Mouse (Mus musculus) ZHBTc4 (cell line): ENCODE measurements around the gene Hist1h2bh.

Experiments
- DNase-seq: peaks from one replicate; pipeline ENCODE4 v3.0.0-alpha.2; 2011; ENCODE audit warnings: low read depth, low spot score

Gene Hist1h2bh

DNA sequence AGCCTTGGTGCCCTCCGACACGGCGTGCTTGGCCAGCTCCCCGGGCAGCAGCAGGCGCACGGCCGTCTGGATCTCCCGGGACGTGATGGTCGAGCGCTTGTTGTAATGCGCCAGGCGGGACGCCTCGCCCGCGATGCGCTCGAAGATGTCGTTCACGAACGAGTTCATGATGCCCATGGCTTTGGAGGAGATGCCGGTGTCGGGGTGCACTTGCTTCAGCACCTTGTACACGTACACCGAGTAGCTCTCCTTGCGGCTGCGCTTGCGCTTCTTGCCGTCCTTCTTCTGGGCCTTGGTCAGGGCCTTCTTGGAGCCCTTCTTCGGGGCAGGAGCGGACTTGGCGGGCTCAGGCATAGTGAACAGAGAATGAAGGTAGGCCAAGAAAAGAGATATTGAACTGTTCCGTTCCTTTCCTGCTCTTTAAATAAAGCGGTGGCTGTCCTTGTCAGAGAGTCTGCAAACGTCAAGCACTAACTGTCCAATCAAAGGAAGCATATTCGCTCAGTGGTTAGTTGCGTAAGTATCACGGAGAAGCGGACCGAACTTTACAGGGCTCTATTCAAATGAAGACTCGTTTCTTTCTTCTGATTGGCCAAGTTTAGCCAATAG lies at the start of gene Hist1h2bh:
TSS of gene Hist1h2bh (minus strand) at position 394 of the 609 bp plus-strand sequence.
- DNase-seq = peak; percentile 92

DNA sequence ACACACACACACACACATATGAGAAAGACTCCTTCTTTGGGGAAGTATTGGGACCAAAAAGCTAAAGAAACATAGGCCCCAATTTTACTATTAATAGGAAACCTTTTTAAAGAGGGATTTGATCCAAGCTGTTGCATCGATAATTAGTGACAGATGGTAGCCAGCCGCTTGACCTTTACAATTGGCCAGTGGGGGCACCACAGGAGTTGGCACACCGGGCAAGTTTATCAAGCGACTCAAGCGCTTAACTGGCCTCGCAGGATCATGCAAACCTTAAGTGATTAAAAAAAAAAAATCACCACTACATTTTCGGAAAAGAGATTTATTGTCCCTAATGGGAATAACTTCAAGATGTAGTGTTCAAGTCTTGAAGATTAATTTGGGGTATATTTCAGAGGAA lies 49.4 kb upstream of the Hist1h2bh start:
- no peak for DNase-seq

DNA sequence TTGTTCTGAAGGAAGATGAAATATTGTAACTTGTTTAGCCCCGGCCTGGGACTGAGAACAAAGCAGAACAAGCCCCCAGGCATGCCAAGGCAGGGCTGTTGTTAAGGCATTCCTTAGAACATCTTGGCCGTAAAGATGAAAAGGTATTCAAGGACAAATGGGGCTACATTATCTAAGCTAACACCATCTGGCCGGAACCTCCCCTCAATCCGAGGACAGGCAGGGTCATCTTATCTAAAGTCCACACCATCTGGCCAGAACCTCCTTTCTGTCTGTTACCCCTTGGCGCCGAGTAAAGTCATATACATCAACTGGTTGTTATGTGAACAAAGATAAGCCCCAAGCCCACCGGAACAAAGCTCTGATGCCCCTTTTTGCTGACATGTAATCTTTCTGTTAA lies 48.7 kb upstream of the Hist1h2bh start:
- DNase-seq = peak; percentile 54

DNA sequence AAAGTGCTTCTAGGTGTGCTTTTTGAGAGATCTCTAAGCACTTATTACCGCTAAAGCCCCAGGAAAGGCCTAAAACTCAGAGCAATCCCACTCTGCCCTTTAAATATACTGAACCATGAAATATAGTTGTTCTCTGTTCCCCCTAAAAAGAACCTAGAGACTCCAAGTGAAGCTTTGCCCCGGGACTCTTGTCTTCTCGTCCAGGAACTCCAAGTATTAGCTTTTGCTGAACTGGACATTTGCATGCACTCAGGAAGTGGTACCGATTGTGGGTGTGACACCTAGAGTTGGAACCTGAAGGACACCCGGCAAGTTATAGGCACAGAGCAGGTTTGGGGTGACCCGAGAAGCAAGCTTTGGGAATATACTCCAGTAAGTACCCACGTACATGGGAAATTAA lies 48.0 kb upstream of the Hist1h2bh start:
- no peak for DNase-seq

DNA sequence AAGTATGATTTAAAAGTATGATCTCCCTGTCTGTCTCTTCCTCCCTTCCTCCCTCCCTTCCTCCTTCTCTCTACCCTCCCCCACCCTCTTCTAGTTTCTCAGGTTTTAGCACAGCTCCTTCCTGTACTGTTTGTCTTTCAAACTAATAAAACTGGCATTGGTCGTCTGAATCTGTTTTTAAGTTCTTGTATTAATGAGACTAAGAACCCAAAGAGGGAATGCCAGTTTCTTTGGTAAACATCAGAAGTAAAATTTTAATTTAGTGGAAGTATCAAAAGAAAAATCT lies 43.7 kb upstream of the Hist1h2bh start:
- DNase-seq = peak; percentile 24

DNA sequence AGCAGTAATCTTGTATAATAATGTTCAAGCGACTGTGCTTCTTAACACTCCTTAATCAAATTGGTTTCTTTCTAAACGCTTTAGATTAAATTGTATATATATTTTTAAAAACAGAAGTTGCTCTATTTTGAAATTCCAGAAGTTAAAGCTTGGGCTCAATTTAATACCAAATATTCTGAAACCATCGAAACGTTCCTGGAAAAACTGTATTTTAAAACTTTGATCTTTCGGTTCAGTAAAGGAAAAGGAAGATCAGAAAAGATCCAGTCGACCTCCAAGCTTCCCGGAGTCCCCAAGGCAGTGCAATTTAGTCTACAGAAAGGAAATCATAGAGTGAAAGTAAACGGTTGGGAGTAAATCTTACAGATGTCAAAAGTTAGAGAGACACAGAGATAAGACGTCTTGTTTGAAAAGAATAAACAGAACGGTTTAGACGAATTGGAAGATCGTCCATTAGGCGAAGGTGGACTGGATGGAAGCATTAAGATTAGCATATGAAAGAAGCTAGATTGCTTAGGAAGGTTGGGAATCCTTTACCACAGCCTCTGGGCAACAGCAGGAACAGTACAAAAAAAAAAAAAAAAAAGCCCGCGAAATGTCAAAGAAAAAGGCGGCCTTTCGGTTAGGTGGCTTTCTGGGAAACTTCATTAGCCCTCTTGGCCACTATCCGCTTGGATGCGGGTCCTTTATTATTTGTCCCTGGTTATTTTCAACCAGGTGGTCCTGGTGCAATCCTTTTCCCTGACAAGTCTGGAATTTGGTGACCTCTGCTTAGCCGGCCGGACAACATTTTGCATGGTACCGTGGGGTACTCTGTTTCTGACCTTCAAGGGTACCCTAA lies 43.1 kb upstream of the Hist1h2bh start:
- peak; percentile 82 for DNase-seq

DNA sequence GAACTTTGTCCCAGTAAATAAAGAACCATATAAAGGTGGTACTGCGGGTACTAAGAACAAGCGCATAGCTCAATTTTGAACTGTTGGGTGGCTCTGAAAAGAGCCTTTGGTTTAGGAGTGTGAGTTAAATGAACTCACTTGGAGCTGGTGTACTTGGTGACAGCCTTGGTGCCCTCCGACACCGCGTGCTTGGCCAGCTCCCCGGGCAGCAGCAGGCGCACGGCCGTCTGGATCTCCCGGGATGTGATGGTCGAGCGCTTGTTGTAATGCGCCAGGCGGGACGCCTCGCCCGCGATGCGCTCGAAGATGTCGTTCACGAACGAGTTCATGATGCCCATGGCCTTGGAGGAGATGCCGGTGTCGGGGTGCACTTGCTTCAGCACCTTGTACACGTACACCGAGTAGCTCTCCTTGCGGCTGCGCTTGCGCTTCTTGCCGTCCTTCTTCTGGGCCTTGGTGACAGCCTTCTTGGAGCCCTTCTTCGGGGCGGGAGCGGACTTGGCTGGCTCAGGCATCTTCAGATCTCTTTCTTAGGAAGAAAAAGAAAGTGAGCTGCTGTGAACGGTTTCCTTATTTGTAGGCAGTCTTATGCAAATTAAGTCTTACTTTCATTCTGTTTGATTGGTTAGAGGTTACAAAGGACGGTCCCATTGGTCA lies 42.4 kb upstream of the Hist1h2bh start:
- peak; percentile 92 for DNase-seq

DNA sequence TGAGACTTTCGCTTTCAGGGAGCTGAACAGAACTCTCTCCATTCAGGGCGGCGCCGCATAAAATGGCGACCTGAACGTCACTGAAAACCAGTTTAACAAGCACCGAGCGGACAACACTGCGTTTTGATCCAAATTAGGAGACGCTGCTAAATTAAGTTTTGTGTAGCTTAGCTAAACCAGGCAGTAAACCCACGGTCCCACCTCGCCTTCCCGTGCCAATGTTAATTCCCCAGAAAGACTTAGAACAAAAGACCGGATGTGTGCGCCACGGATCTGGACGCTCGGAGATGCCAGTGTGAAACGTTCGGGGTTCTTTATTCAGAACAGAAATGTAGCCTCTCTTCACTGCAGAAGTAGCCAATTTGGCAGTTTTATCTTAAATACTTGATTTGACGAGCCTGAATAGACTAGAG lies 41.8 kb upstream of the Hist1h2bh start:
- peak; percentile 82 for DNase-seq

DNA sequence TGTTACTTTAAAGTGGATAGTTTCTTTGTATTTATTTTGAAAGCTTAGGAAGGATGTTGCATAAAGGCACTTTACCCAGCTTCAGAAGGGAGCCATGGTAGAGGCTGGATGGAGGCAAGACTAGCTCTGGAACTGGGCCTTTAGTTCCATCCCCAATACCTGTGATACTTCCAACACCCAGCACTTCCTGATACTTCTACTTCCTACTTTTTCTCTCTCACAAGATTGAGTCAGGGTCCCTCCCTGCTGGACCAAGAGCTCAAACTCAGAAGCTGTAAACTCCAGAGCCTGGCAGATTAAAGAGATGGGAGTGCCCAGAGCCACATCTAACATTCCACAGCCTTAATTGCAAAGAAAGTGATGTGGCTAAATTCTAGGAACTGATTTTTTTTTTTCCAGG lies 41.1 kb upstream of the Hist1h2bh start:
- peak; percentile 55 for DNase-seq

DNA sequence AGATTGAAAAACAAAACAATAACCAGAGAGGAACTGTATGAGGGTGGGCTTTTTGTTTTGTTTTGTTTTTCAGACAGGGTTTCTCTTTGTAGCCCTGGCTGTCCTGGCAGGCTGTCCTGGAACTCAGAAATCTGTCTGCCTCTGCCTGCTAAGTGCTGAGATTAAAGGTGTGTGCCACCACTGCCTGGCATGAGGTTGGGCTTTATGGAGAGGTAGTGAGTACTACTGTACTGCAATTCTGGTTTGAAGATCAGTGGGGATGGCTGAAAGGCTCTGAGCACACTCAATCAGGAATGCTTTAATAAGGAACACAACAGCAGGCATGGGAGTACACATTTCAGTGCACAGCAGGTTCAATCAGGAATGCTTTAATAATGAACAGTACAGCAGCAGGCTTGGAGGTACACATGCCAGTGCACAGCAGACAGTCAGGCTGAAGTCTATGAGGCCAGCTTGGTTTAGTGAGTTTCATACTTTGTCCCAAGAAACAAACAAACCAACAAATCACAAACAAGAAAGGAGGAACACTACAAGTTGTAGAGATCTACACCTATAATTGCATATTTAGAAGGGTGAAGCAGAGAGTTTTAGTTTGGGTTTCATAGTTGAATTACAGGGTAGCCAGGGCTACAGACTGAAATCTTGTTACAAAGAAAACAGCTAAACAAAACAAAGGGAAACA lies 40.3 kb upstream of the Hist1h2bh start:
- DNase-seq = no peak

DNA sequence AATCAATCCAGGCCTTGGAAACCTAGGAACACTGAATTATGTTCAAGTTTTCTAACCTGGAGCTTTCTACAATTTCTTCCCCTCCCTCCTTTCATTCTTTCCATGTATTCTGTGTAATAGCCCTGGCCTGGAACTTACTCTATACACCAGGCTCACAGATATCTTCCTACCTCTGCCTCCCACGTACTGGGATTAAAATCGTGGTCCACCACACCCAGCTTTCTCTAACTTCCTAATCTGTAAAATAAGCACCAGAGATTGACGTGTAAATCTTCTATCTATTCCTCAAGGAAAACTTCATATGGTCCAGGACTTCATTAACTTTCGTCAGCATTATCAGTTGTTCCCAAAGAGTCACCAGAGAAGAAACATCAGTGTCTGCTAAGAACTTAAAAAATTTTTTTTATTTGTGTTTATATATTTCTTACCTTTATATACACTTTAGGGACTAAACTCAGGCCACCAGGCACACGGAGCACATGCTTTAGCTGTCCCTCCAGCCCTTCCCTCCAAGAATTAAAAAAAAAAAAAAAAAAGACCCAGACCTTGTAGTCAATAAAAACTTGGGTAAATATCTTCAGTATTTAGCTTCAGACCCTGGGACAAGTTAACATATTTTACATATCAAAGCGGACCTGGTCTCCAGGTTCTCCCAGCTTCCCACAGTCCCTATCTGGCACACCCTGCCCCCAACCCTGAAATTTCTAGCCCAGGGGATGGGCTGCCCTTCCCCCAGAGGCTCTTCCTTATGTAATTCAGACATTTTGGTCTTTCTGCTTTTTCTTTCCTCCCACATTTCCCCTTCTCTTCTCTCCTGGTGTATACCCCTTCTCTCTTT lies 39.2 kb upstream of the Hist1h2bh start:
- peak; percentile 88 for DNase-seq

DNA sequence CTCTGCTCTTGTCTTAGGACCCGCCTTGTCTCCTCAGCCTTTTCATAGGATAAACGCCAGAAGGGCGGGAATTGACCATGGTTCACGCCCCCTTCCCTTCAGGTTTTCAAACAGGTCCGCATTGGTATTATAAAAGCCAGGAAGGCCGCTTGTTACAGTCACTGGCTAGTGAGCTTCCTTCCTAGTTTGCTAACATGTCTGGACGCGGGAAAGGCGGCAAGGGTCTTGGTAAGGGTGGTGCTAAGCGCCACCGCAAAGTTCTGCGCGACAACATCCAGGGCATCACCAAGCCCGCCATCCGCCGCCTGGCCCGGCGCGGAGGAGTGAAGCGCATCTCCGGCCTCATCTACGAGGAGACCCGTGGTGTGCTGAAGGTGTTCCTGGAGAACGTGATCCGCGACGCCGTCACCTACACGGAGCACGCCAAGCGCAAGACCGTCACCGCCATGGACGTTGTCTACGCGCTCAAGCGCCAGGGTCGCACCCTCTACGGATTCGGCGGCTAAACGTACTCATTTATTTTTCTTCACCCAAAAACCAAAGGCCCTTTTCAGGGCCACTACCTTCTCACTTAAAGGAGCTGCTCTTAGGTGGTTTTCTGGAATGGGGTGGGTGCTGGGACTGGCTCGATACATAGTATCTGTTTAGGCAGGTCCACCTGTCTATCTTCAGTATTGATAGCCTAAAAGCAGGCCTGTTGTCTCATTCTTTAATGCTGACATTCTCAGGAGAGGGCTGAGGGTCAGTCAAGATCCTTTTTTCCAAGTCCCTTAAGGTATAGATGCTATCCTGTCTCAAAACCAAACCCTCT lies 38.4 kb upstream of the Hist1h2bh start, which contains the start of gene Hist1h4d:
TSS of gene Hist1h4d (plus strand) at position 191 of the 811 bp plus-strand sequence.
- DNase-seq = peak; percentile 97

DNA sequence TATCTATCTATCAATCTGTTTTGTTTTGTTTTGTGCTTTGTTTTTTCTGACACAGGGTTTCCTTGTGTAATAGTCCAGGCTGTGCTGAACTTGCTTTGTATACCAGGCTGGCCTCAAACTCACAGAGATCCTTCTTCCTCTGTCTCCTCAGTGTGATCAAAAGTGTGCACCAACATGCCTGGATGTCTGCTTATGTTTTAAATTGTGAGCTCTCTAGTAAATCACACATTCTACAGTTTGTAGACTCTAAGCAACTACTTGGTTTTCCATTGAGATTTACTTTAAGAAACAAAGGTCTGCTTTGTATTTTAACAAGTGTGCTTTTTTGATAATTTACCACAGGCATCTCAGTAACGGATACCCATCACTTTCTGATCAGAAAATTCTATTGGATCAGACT lies 34.6 kb upstream of the Hist1h2bh start:
- no peak for DNase-seq

DNA sequence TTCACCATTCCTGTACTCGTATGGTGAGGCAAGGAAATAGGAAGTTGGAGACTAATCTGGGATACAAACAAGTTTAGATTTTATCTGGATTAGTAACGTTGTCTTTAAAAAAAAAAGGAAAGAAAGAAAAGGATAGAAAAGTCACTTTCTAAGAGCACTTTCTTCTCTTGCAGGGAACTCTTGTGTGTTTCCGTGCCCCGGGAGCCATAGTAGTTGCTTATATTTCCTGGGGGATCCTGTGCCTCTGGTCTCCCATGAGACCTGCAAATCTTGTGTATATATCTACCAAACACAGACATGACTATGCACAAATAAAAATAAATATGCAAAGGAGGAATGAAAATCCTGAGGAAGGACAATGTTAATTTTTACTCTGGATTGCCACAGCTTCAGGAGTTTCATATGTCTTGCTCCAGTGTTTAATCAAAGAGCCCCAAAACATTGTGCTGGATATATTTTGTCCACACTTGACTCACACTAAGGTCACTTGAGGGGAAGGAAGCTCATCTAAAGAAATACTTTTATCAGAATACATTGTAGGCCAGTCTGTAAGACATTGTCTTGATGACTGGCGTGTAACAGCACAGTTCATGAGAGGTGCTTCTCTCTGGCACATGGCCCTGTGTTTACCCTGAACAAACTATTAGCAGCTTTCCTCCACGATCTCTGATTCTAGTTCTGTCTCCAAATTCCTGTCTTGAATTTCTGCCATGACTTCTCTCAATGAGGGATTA lies 33.9 kb upstream of the Hist1h2bh start:
- peak; percentile 37 for DNase-seq

DNA sequence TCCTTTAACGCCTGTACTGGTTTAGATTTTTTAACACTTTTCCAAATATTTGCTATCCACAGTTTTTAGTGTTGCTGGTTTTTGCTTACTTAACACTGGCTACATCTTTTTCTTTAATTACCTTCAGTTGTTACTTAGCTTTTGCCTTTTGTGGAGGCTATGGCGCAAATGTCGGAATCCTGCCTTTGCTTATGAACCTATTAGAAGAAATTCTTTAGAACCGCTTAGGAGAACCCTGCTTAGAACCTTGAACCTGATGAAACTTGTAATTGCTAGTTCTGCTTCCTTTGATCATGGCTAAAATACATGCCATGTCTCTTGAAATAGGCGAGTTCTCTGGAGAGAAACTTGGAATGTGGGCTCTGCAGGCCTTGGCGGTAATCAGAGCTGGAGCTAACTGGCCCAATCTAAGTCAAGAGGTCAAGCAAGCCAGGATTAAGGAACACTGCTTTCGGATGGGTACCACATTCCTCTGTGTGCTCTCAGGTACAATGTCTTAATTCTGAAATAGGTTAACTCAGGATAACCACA lies 33.2 kb upstream of the Hist1h2bh start:
- DNase-seq = peak; percentile 87

DNA sequence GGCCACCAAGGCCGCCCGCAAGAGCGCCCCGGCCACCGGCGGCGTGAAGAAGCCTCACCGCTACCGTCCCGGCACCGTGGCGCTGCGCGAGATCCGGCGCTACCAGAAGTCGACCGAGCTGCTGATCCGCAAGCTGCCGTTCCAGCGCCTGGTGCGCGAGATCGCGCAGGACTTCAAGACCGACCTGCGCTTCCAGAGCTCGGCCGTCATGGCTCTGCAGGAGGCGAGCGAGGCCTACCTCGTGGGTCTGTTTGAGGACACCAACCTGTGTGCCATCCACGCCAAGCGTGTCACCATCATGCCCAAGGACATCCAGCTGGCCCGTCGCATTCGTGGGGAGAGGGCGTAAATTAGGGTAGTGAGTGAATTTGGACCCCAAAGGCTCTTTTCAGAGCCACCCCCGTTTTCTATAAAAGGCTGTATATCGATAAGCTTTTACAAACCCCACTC lies 32.7 kb upstream of the Hist1h2bh start:
- DNase-seq = peak; percentile 50

DNA sequence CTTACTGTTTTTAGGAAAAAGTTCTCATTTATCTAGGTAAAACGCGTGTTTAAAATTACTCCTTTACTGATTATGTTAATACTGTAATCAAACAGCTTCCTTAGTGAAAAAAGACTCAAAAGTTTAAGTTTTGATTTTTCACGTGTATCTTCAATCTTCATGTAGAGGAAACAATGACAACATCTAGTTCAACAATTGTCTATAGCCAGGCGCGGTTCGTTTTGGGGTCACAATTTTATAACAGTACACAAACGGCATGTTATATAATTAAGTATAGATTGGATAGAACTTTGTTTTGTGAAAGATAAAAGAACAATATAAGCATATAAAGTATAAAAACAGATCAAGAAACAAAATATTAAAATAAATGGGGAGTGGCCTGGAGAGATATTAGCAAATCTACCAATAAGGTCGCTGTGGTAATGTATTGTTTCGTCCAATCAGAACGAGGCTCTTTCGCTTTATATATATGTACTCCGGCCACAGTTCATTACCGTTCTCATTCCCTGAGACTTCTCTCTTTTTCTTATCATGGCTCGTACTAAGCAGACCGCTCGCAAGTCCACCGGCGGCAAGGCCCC lies 32.2 kb upstream of the Hist1h2bh start, which contains the start of gene Hist1h3d:
TSS of gene Hist1h3d (plus strand) at position 493 of the 581 bp plus-strand sequence.
- DNase-seq = peak; percentile 86

DNA sequence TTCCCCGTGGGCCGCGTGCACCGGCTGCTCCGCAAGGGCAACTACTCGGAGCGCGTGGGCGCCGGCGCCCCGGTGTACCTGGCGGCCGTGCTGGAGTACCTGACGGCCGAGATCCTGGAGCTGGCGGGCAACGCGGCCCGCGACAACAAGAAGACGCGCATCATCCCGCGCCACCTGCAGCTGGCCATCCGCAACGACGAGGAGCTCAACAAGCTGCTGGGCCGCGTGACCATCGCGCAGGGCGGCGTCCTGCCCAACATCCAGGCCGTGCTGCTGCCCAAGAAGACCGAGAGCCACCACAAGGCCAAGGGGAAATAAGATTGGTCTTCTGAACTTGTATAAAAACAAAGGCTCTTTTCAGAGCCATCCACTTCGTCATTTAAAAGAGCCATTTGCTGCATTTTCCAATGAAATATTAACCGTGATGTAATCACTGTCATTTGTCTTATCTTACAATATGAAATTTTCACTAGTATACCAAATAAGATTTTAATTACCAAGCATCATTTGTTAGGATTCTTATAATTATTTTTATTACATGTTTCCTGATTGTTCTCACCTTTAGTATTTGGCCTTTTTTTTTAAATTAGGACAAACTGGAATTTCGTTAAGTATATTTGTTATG lies 31.5 kb upstream of the Hist1h2bh start:
- peak; percentile 61 for DNase-seq
